Mouse (Mus musculus): ENCODE measurements at regions not wholly inside any gene's neighbourhood (a gene's known extent, or its start where the extent isn't known, plus 50 kb on each side); places are given as distances from the start of the nearest gene placed in this dataset.
"Not testable (repeated sequence)": the region's sequence is repeated elsewhere in the genome, so short reads cannot be mapped to it uniquely, and the experiment has no call there.

DNA sequence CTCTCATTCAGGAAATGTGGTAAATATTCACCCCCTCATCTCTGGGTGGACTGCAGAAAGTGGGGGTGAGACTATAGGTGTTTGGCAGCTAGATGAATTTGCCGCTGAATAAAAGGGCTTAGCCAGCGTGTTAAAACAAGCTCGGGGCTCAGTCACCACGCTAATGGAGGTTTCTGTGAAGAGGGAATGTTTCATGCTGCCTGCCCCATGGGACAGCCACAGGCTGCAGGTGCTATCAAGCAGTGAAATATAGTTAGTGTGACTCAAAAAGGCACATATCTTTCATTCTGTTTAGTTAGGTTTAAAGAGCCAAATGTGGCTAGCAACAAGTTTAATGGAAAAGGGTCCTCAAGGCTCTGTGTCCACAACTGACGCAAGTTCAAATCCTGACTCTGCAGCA, 121.5 kb downstream of the Zfp36l1 start:
- no peak for DNase-seq (ENCODE audit: low spot score in 2 of 2)

DNA sequence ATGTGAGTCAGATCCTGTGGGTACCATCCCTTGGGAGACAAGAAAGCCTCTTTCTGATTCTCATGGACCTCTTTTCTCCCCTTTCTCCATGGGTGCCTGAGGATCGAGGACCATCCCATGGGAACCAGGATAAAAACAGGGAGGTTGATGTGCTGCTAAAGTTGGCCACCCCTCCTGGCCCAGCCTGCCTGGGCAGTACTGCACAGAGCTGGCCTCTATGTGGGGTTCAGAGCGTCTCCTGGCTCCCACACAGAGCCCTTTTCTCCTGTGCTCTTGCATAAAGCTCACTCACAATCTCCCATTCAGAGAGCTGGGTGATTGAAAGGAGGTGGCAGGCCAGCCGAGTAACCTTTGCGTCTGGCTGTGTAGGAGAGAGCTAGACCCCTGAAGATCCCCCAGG, 122.1 kb downstream of the Zfp36l1 start:
- DNase-seq (ENCODE audit: low spot score in 2 of 2), result peak in 1 of 2 experiments; percentile 52

DNA sequence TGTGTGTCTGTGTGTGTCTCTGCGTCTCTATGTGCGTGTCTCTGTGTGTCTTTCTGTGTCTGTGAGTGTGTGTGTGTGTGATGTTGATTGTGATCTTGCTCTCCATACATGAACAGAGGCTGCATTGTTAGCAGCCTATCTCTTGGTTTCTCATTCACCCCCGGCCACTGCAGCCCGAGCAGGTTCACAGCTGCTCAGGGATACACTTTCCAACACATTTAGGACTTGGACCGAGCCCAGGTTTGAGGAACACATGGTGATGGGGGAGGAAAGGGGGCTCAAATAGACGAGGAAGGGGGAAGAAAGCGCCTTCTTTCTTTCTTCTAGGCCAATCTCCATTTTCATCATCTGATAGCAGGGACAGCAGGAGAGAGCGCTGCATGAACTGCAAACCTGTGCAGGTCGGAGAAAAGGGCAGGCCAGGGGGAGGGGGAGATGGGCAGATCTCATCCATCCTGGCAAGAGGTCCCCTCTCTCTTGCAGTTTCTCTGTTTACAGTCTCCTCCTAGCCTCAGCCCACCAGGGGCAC, 123.2 kb downstream of the Zfp36l1 start:
- no peak for DNase-seq (ENCODE audit: low spot score in 2 of 2)

DNA sequence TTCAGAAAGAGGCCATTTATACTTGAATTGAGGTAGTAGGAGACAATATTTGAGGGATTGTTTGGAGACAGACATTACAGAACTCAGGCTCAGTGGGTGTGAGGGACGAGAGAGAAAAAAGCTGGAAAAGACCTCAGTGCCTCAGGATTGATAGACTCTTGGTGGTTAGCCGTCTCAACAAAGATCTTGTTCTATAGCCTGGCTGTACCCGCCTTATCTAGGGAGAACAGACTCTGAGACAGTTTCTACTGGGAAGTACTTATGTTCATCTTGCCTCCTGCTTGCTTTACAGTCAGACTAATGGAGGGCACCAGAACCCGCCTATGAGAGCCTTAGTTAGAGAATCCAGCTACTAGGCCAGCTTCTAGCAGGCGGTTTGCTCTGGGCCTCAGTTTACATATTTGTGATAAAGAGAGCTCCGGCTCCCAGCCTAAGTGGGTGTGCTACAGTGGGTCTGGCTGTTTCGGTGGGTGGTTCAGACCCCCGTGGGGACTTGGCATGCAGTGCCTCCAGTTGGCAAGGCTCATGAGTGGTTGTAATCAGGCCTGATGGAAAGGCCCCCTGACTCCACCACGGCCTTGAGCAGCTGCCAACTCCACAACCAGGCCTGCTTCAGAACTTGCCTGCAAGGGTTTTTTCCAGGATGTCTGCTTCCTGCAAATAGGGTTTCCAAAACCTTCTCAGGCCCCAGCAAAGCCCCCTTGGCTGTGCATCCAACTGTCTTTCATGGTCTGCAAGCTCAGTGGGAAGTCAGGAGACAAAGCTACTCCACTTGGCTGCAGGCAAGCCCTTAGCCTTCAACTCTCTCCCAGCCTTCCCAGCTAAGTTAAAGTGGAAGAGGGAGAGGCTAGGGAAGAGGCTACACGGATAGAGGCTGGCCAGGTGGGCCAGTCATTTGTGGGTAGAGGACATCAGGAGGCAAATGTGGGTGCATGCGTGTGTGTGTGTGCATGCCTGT, 124.1 kb downstream of the Zfp36l1 start:
- DNase-seq (ENCODE audit: low spot score in 2 of 2), result no peak

DNA sequence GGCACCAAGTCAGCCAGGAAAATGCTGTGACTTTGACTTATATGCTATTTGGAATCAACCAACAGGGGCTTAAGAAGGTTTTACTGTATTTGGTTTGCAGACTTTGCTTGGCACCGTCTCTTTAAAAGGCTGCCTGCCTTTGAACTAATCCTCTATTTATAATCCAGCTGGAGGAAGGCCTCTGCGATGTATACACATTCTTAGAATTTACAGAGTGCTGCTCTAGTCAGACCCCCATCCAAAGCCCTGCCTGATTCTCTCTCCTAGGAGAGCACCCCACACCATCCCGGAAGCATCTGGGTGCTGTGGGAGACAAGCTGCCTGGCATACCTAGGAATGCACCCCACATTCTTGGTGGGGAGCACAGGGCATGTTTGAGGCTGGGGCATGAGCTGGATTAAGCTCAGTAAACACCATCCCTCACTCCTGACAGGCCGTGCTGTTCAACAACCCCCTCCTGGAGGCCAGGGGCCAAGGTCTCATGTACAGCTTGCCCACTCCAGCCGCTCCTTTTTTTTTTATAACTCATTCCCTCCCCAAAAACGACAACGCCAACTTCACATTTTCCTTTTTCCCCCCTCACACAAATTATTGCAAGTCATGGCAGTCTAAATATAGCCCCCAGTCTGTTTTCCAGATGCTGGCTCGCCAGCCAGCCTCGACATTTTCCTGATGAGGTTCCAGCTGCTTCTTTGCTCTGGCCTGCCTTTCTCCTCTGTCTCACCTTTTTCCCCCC, 126.4 kb downstream of the Zfp36l1 start:
- DNase-seq (ENCODE audit: low spot score in 2 of 2), result no peak

DNA sequence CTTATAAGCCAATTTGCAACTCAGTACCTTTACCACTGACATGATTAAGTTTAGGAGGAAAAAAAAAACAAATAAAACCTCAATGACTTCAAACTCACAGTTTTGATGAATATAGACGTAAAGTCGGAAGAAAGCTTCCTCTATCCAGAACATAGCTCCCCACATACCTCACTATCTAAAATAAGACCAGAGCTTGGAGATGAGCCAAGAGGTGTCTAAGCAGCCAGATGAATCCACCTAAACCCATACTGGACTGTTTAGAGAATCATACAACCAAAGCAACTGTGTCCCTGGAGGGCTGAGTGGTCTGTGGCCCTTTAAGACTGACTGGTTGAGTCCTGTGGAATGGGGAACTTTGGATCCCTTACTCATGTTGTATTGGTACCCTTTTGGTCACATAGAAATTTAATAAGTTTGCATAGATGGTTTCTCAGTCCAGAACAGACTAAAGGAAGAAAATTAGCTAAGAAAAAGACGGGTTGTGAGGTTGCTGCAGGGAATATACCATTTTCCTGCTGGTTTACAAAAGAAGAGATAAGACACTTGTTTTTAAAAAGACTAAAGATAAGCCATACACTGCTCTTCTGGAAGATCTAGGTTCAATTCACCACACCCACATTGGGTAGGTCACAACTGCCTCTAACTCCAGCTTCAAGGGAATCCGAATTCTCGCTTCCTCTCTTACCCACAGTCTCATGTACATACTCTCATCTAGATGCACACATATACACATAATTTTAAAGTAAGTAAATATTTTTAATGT, 127.6 kb downstream of the Zfp36l1 start:
- DNase-seq (ENCODE audit: low spot score in 2 of 2), result no peak

DNA sequence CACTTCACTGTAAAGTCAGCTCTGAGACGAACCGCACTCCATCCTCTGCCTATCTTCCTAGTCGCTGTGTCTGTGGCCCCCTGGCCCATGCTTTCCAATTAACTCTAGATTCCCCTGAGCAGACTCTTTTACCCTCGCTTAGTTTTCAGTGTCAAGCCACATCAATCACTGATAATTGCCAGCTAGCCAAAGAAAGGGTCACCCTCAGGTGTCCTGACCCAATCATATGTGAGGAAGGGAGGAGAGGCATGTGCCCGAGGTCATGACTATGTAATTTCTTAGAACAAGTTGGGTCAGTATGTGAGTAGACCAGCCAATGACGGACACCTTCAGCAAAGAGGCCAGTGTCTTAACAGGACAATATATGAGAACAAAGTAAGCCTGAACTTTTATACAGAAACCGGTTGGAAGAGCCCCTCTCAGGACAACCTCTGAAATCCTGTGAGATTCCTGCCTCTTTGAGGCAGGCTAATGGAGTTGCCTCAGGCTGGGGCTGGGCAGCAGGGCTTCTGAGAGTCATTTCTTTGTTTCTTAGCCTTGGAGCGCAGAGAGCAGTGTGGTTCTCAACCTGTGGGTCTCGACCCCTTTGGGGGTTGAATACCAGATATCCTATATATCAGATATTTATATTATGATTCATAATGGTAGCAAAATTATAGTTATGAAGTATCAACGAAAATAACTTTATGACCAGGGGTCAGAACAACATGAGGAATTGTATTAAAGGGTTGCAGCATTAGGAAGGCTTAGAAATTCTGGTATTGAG, 128.6 kb downstream of the Zfp36l1 start:
- DNase-seq (ENCODE audit: low spot score in 2 of 2), result no peak

DNA sequence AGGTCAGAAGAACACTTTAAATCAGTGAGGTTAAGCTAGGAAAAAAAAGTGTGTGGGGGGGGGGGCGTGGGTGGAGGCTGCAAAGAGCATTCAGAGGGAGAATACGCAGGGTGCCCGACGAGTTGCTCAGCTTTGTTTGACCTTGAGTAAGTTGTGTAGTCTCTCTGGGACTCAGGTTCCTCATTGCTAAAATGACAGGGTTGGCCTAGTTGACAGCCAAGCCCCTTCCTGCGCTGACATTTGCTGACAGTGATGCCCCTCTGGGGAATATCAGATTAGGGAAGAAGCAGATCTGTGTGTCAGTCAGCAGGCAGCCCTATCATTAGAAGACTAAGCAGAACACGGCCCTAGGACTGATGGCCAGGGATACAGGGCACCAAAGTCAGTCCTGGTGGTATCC, 129.6 kb downstream of the Zfp36l1 start:
- no peak for DNase-seq (ENCODE audit: low spot score in 2 of 2)

DNA sequence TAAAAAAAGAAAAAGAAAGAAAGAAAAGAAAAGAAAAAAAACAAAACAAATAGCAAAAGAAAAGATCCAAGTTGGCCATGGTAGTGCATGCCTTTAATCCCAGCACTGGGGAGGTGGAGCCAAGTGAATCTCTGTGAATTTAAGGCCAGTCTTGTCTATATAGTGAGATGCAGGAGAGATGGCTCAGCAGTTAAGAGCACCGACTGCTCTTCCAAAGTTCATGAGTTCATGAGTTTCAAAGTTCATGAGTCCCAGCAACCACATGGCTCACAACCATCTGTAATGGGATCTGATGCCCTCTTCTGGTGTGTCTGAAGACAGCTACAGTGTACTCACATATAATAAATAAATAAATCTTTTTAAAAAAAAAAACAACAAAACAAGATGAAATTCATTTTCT, 130.3 kb downstream of the Zfp36l1 start:
- not testable (repeated sequence) for DNase-seq (ENCODE audit: low spot score in 2 of 2)

DNA sequence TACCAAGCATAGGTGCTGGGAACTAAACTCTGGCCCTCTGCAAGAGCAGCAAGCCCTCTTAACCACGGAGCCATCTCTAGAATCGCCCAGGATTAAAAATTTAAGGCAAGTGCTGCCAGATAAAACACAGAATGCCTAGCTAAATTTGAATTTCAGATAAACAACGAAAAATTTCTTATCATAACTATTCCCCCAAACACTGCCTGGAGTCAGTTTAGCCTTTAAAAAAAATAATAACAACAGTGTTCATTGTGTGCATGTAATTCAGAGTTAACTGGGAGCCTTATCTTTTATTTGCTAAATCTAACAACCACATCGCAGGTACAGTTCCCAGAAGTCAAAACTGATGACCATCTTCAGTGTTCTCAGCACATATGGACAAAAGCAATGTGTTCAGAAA, 132.1 kb downstream of the Zfp36l1 start:
- no peak for DNase-seq (ENCODE audit: low spot score in 2 of 2)

DNA sequence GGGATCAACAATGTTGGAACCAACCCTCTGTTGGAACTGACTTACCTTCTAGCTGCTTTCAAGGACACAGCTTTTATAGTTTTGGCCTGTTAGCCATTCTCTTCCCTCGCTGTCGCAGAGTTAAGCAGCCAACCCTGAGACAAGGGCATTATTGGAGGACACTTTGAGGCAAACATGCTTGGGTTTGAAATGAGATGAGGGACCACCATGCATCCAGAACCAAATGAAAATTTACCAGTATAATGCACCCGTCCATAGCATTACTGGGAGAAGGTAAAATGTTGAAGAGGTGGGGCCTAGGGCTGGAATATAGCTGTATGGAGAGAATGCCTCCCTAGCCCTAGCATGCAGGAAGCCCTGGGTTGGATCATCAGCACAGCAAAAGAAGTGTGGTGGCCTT, 135.7 kb downstream of the Zfp36l1 start:
- DNase-seq (ENCODE audit: low spot score in 2 of 2), result no peak

DNA sequence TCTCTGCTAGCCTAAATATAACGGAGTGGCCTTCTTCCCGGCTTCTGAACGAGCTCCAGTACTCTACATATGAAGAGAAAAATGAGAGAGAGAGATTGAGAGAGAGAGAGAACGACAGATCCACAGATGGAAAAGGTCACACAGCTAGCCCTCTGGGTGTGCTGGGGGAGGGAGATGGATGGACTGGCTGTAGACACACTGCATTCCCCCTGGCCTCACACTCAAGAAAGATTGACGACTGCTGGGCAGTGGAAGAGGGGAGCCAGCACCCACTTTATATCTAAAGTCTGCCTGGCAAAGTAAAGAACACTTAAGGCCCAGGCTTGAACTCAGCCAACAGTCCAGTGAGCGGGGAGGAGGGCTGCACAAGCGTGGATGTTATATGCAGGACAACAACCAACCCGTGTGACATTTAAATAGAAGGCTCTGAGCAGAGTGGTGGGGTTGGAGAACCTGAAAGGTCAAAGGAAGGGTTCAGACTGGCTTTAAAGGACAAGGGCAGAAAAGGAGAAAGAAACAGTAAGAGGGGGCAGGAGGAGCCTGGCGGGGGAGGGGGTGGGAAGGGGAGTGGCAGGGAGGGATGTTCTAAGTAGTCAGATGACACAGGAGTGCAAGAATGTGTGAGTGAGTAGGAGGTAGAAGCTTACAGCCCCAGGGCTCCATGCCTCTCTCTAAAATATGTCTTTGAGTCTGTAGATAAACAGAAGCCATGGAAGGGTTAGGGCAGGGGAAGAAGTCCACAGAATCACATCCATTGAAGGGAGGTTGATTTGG, 137.2 kb downstream of the Zfp36l1 start:
- no peak for DNase-seq (ENCODE audit: low spot score in 2 of 2)

DNA sequence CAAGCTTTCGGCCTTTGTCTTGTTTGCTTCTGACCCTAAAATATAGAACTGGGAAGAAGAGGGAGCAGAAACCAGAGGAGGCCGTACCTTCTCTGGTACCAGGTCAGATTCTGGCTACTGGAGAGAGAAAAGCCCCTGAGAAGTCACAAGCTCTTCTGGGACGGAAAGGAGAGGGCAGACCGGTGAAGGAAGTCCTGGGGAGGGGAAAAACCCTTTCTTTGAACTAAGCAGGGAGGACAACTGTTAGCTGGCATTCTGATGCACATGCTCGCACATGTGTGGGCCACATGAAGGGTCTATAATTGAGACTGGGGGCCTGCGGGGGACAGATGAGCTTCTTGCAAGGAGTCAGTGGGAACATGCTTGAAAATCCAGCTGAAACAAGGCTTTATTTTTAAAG, 137.8 kb downstream of the Zfp36l1 start:
- no peak for DNase-seq (ENCODE audit: low spot score in 2 of 2)

DNA sequence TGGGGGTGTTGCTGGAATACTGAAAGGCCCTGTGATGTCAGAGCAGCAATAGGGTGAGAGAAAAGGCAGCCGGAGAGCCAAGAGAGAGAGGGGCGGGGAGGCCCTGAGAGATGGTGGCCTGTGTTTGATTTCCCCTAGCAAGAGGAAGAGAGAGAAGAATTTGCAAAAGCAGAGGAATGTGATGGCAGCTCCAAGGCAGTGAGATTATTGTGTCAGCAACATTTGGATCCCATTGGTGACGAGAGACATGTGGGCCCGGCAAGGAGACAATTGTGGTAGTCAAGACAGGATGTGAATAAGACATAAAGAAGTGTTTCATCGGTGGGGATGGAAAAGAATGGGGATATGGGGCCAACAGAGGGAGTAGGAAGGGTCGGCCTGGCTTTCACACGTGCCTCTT, 138.3 kb downstream of the Zfp36l1 start:
- no peak for DNase-seq (ENCODE audit: low spot score in 2 of 2)

DNA sequence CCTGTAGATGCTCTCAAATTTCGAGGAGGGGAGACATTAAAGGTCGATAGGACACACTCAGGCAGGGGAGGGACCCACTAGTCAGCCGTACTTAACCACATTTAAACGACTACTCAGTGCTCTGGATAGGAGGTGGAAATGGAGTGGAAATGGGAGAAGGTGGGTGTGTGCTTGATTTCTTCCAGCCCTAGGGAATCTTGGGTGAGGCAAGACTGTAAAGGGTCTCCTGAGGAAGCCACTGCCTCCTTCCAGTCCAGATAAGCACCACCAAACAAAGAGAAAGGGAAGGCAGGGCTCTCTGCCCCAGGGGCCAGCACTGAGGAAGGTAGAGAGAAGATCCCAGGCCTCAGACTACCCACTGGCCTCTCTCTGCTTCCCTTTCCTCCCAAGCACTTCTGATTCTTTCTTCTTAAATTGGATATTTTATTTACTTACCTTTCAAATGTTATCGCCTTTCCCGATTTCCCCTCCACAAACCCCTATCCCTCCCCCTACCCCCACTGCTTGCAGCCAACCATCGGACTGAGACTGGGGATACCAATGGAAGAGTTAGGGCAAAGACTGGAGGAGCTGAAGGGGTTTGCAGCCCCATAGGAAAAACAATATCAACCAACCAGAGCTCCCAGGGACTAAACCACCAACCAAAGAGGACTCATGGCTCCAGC, 139.1 kb downstream of the Zfp36l1 start:
- DNase-seq (ENCODE audit: low spot score in 2 of 2), result no peak

DNA sequence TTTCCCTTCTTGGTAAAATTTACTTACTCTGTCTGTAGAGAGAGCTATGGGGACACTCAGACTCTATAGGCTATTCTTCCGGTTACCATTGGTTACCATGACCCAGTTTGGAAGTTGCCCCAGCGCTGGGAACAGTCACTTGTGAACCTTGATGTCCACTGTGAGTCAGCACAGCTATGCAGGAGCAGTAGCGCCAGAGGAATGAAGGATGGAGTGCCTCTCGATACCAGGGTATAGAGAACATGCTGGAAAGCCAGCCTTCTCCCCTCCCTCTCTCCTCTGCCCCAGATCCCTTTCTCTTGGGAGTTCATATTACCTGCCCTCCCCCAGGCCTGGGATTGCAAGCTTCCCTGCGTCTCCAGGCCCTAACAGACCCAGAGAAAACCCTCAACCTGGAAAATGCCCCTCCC, 141.8 kb downstream of the Zfp36l1 start:
- DNase-seq (ENCODE audit: low spot score in 2 of 2), result no peak

DNA sequence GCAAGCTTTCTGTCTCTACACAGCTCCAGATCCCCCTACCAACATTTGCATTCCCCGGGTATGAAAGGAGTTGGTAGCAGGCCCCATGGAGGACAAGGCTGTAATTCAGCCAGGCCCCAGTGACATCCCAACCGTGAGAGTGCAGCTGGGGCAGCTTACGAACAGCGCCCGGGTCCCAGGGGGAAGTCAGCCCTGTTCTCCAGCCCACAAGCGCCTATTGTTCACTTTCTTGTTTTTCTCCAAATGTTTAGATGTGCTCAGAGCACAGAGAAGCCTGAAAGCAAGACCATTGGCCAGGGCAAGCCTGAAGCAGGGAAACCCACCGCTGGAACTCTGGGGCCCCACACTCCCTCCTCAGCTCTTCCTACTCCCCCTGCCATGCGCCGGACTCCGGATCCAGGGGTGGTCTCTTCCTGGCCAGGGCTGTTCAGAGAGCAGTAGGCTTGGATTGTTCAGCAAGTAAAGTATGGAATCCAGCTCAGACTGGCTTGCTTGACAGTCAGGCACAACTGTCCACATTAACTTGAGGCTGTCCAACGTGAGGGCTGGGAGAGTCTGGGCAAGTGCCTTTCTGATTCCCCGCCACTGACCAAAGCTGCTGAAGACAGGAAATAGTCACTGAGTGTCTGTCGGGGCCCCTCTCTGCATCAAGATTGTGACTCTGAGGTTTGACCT, 142.4 kb downstream of the Zfp36l1 start:
- DNase-seq (ENCODE audit: low spot score in 2 of 2), result peak in 1 of 2 experiments; percentile 71

DNA sequence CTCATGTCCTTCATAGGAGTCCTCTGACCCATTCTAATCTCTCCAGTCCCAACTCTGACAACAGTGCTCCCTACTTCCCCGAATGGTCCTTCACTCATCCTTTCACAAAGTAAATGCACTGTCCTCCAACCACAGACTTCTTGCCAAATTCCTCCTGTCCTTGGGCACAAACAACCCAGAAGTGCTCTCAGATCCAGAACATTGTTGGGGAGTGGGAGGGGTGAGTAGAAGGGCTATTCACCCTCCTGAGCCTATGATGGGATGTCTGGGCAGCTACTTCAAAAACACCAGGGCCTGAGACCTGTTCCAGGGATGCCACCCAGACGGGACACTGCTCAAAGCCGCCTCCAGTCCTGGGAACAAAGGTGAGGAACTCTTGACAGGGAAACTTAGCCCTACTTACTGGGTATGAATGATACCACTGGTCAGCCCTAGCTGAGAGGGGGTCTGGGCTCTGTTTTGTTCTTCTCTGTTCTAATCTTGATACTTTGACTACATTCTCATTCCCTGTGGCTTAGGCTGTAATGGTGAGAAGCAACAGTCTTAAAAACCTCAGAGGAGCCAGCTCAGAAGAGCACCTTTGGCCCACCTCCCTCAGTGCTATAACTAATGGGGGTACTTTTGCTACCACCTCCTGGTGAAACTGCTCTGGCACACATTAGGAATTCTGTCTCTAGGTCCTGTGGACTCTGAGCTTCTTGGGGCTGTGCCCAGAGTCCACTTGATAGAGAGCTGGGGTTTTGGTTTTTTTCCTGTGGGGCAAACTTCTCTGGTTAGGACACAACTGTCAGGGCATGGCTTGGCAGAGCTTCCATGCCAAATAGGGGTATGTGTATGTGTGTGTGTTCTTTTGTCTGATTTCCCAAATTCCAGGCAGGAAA, 143.2 kb downstream of the Zfp36l1 start:
- peak in 1 of 2 experiments; percentile 59 for DNase-seq (ENCODE audit: low spot score in 2 of 2)
